Mouse (Mus musculus) E14TG2a.4 (cell line): ENCODE measurements around the gene Smim11.

Experiments
- H3K27me3 ChIP-seq: 2 replicates; pipeline ENCODE4 v1.6.1; 2014; ENCODE audit warnings: low read length, control low read depth; ENCODE audit not compliant: insufficient read depth
- H3K36me3 ChIP-seq: 2 replicates; pipeline ENCODE4 v1.6.1; 2014; ENCODE audit warnings: low read length, control low read depth; ENCODE audit not compliant: insufficient read depth
- H3K4me1 ChIP-seq: replicated peaks from 2 replicates; pipeline ENCODE4 v1.6.1; 2014; ENCODE audit warnings: low read depth, low read length, control low read depth
- H3K4me3 ChIP-seq: replicated peaks from 2 replicates; pipeline ENCODE4 v1.5.1; 2014; ENCODE audit warnings: mild to moderate bottlenecking, low read length
- H3K9me3 ChIP-seq: 2 replicates; pipeline ENCODE4 v1.6.1; 2014; ENCODE audit warnings: low read length, control low read depth
- CTCF ChIP-seq: conservative IDR thresholded peaks from 2 replicates; pipeline ENCODE4 v1.5.1; 2014; ENCODE audit warnings: low read length
- NANOG ChIP-seq: IDR thresholded peaks from 2 replicates; pipeline ENCODE4 v1.6.1; 2014; ENCODE audit warnings: borderline replicate concordance, low read length, mixed read lengths
- POU5F1 ChIP-seq: IDR thresholded peaks from 2 replicates; pipeline ENCODE4 v1.6.1; 2014; ENCODE audit warnings: low read length, borderline replicate concordance

Gene Smim11

DNA sequence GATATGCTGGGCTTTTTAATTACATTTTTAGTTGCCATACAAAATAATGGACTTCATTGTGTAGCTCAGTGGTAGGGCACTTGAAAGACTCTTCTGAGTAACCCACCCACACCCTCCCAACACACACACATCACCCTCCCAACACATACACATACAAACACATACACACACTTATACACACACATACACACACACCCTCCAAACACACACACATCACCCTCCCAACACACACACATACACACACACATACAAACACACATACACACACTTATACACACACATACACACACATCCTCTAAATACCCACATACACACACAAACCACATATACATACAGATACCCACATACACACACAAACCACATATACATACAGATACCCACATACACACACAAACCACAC is 11.0 kb upstream of the Smim11 start:
- Histone ChIP-seq H3K4me1 (peaks cover 26% of the 10 kb centered on the region), H3K9me3 (no peaks in the 10 kb centered on the region), H3K4me3 (no peak overlapping the region), H3K27me3 (no peaks in the 10 kb centered on the region; the same call in 1 of the 2 replicates), H3K36me3 (no peaks in the 10 kb centered on the region)
- no peak for TF ChIP-seq CTCF
- TF ChIP-seq POU5F1: no peak
- TF ChIP-seq NANOG: no peak

DNA sequence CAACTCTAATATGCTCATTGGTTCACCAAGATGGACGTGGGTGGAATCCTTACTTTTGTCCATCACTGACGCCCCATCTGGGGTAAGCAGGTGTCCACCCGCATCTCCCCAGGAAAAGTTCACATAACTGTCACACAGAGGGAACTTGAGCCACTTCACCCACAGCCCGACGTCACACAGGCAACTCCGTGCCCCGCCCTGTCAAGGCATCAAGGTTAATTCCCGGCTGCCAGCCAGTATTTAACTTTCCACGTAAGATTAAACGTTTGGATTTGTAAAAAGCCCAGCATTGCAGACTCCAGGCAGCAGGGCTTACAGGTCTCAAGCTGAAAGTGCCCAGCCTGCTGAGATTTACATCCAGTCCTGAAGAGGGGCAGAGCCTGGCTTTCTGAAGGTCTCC is 9.0 kb upstream of the Smim11 start, which contains the start of gene Kcne2:
Gene Kcne2, plus strand, starts transcription at position 289 of the 400 bp plus-strand sequence.
- H3K4me3 ChIP-seq: no peak within 1 kb of the TSS
- TF ChIP-seq POU5F1 (no peak), NANOG (no peak), CTCF (no peak)
- no peaks in the 10 kb centered on the region for H3K9me3 ChIP-seq
- H3K27me3 ChIP-seq: peaks cover 4% of the 10 kb centered on the region
- no peaks in the 10 kb centered on the region for H3K36me3 ChIP-seq
- H3K4me1 ChIP-seq: peaks cover 26% of the 10 kb centered on the region

DNA sequence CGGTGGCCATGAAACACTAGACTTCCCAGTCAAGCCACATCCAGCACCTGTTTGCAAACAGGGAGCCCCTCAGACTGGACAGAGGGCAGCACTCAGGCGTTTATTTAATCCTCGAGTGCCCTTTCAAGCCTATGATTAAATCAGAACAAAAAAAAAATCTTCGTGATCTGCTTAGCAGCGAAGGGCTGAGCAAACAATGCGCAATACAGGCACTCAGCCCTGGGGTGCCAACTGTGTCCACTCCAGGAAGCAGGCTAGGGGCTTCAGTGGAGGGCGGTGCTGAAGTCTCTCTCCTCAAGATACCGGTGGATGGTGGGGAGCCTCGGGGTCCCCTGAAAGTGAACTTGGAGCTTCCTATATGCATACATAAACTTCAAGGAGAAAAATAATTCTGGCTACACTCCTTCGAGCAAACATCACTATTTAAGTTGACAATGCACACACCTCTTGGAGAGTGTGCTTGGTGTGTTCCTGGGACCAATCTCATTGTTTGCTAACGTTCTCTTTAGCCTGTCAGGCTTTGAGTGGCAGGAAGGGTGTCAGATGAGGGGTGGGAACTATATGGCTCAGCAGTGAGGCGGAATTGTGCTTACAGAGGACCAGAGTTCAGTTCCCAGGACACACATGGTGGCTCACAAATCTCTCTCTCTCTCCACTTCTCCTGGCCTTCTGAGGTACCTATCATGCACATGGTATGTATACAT is 6.7 kb upstream of the Smim11 start:
- Histone ChIP-seq H3K4me1 (peaks cover 26% of the 10 kb centered on the region), H3K4me3 (no peak overlapping the region), H3K27me3 (peaks cover 4% of the 10 kb centered on the region), H3K36me3 (no peaks in the 10 kb centered on the region), H3K9me3 (no peaks in the 10 kb centered on the region)
- TF ChIP-seq CTCF (no peak), NANOG (no peak), POU5F1 (no peak)

DNA sequence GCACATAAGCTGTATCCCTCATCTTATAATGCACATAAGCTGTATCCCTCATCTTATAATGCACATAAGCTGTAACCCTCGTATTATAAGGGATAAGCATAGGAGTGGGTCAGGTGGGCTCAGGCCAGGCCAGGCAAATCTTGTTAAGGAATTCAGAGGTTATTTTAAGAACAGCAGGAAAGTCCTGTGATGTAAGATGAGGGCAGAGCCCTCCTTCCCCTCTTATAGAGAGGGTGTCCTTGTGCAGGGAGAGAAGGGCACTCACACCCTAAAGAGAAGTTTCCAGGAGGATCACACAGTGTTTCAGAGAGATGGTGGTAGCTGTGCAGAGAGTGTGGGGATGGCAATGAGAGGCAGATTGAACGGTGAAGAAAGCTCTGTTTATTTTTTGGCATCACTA is 5.8 kb upstream of the Smim11 start:
- TF ChIP-seq NANOG (no peak), CTCF (no peak), POU5F1 (no peak)
- H3K36me3 ChIP-seq: no peaks in the 10 kb centered on the region
- peaks cover 4% of the 10 kb centered on the region for H3K27me3 ChIP-seq
- H3K4me3 ChIP-seq: no peak overlapping the region
- peaks cover 31% of the 10 kb centered on the region for H3K4me1 ChIP-seq
- H3K9me3 ChIP-seq: no peaks in the 10 kb centered on the region

DNA sequence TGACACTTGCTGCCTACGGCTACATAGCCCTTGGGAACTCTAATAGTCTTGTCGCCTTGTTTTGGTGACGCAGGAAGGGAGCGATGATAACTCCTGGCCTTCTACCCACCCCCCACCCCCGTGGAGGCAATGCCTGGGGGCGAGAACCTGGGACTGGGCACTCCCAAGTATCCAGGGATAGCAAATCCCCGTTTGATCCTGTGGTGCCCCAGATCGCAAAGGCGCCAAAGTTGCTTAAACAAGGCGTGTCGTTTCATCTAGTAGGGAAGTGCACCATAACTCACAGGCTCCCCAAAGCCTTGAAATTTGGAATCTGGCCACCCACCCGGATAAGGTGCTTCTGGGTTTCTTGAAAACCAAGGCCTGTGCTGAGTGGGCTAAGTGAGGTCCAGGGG is 323 bp downstream of the Smim11 start:
- TF ChIP-seq POU5F1 (no peak), CTCF (no peak), NANOG (no peak)
- Histone ChIP-seq H3K4me3 (peak overlapping the region; percentile 85), H3K9me3 (no peaks in the 10 kb centered on the region), H3K36me3 (peaks cover 1% of the 10 kb centered on the region; the same call in 1 of the 2 replicates), H3K4me1 (peaks cover 42% of the 10 kb centered on the region), H3K27me3 (peaks cover 4% of the 10 kb centered on the region; the same call in 1 of the 2 replicates)

DNA sequence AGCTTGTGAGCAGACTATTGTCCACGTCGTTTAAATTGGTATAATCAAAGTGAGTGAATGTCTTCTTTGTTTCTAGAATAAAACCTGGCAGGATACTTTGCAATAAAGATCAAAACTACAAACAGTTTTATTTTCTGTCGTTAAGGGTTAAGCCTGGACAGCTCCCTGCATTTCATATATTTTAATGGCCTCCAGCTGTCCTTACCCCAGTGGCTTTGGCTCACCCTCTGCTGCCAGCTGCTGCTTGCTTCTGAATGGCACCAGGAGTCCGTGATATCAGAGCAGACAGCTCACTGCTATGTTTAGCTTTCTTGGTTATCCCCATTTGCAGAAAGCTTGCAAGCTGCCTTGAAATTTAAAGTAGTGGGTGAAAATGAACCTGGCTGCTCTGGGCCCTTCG is 903 bp downstream of the Smim11 start:
- TF ChIP-seq POU5F1: no peak
- no peak for TF ChIP-seq NANOG
- H3K27me3 ChIP-seq: no peaks in the 10 kb centered on the region
- H3K4me3 ChIP-seq: peak overlapping the region; percentile 85
- peaks cover 7% of the 10 kb centered on the region; the same call in 1 of the 2 replicates for H3K36me3 ChIP-seq
- no peaks in the 10 kb centered on the region for H3K9me3 ChIP-seq
- H3K4me1 ChIP-seq: peaks cover 42% of the 10 kb centered on the region

DNA sequence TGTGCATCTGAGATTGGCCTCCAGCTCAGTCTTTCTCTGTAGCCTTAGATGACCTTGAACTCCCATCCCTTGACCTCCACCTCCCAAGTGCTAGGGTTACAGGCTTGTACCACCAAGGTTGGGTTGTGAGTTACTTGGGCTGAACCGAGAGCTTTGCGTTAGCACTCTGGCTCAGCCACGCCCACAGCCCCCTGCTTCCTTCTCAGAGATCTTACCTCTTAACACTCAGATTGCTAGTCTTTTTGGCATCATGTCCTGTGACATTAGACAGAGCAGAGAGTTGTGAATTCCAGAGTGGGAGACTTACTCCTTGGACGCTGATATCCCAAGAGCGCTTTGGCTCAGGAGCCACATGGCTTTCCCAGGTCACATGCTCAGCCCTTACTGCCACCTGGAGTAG is 1.4 kb downstream of the Smim11 start:
- Histone ChIP-seq H3K4me1 (peaks cover 42% of the 10 kb centered on the region), H3K36me3 (peaks cover 12% of the 10 kb centered on the region; the same call in 1 of the 2 replicates)

DNA sequence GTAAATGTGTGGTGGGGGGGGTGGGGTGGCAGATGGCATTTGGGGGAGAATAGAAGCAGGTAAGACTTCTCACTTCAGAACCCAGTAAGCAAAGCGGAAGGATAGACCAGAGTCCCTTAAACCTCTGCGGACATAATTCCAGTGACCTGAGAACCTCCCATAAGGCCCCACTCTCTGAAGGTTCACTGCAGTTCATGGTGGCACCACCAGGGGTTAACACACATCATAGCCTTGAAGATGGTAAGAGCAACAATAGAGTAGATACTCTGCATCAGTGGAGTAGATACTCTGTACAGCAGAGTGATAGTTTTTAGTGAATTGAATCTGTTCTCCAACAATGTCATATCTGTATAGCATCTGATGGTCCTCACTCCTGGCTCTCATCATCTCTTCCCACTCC is 4.4 kb downstream of the Smim11 start:
- peaks cover 36% of the 10 kb centered on the region for H3K4me1 ChIP-seq
- no peaks in the 10 kb centered on the region for H3K27me3 ChIP-seq
- TF ChIP-seq CTCF: peak; percentile 28
- TF ChIP-seq POU5F1: no peak
- H3K9me3 ChIP-seq: no peaks in the 10 kb centered on the region
- H3K36me3 ChIP-seq: peaks cover 14% of the 10 kb centered on the region
- no peak overlapping the region for H3K4me3 ChIP-seq

More for the DNA sequence above, 1.4 kb downstream of the Smim11 start:
- Histone ChIP-seq H3K4me3 (peak overlapping the region; percentile 85; the same call in 1 of the 2 replicates), H3K9me3 (no peaks in the 10 kb centered on the region), H3K27me3 (no peaks in the 10 kb centered on the region)
- TF ChIP-seq NANOG: no peak
- no peak for TF ChIP-seq CTCF
- TF ChIP-seq POU5F1: no peak

DNA sequence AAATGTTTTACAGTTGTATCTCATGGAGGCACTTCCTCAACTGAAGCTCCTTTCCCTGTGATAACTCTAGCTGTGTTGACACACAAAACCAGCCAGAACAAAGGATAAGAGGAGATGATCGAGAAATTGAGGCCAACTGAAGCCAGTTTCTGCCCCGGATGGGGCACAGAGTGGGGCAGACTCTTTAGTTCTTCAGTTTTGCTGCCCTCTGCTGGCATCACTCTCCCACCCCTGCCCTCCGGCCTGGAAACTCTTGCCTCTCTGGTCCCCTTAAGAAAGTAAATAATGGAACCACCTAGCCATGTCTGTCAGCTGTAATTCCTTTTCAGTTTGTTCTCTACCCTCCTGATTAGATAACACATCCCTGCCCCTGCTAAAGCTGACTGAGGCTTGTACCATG is 6.9 kb downstream of the Smim11 start:
- peaks cover 15% of the 10 kb centered on the region for H3K4me1 ChIP-seq
- no peak for TF ChIP-seq POU5F1
- no peak for TF ChIP-seq NANOG
- no peak for TF ChIP-seq CTCF
- no peaks in the 10 kb centered on the region for H3K27me3 ChIP-seq
- peaks cover 29% of the 10 kb centered on the region for H3K36me3 ChIP-seq
- H3K9me3 ChIP-seq: no peaks in the 10 kb centered on the region
- no peak overlapping the region for H3K4me3 ChIP-seq
